Mouse (Mus musculus) spleen, postnatal 4 days (tissue): ENCODE data around the gene Prdx6.
"Not testable (repeated sequence)": the region's sequence is repeated elsewhere in the genome, so short reads cannot be mapped to it uniquely, and the experiment has no call there.

ENCODE experiments used
- DNase-seq, 2 experiments: peaks; one replicate each; pipeline ENCODE4 v3.0.0; 2022; ENCODE audit warnings: low spot score in 2 of 2

The Prdx6 gene

GRCm38 (mm10) chr1:161251417-161252265 is 622 bp upstream of the Prdx6 start:
- peak in 1 of 2 experiments; percentile 22 for DNase-seq

- peak in 1 of 2 experiments; percentile 23 for DNase-seq
Observed at GRCm38 (mm10) chr1:161250031-161250603, 902 bp downstream of the Prdx6 start.

GRCm38 (mm10) chr1:161249442-161249841 is 1.6 kb downstream of the Prdx6 start:
- DNase-seq, result no peak

- no peak for DNase-seq
Observed at GRCm38 (mm10) chr1:161248685-161249084, 2.3 kb downstream of the Prdx6 start.

- DNase-seq, result no peak
Observed at GRCm38 (mm10) chr1:161247643-161248580, 3.1 kb downstream of the Prdx6 start.

- no peak for DNase-seq
Observed at GRCm38 (mm10) chr1:161247176-161247575, 3.8 kb downstream of the Prdx6 start.

- DNase-seq, result no peak
Observed at GRCm38 (mm10) chr1:161237750-161238149, 13.3 kb downstream of the Prdx6 start.

GRCm38 (mm10) chr1:161237339-161237738 is 13.7 kb downstream of the Prdx6 start:
- DNase-seq, result no peak

GRCm38 (mm10) chr1:161233226-161233839 is 17.7 kb downstream of the Prdx6 start:
- no peak for DNase-seq

GRCm38 (mm10) chr1:161232181-161232580 is 18.8 kb downstream of the Prdx6 start:
- DNase-seq, result no peak

- no peak for DNase-seq
Observed at GRCm38 (mm10) chr1:161224837-161225236, 26.2 kb downstream of the Prdx6 start.

GRCm38 (mm10) chr1:161219816-161220215 is 31.2 kb downstream of the Prdx6 start:
- peak in 1 of 2 experiments; percentile 25 for DNase-seq

- peak in 1 of 2 experiments; percentile 63 for DNase-seq
Observed at GRCm38 (mm10) chr1:161214465-161214864, 36.6 kb downstream of the Prdx6 start.

GRCm38 (mm10) chr1:161199856-161200255 is 51.2 kb downstream of the Prdx6 start:
- DNase-seq, result no peak

- not testable (repeated sequence) for DNase-seq
Observed at GRCm38 (mm10) chr1:161196364-161196763, 54.7 kb downstream of the Prdx6 start.

- peak; percentile 56 to 74 for DNase-seq
Observed at GRCm38 (mm10) chr1:161195541-161196351, 55.3 kb downstream of the Prdx6 start.

- DNase-seq, result no peak
Observed at GRCm38 (mm10) chr1:161190253-161190910, 60.6 kb downstream of the Prdx6 start.
